Mouse (Mus musculus) neural tube, embryonic 10.5 days (tissue): ENCODE measurements around the gene Pnmal2.

ENCODE experiments used
- DNase-seq: peaks from one replicate; pipeline ENCODE4 v3.0.0-alpha.2; 2017; ENCODE audit warnings: low spot score; ENCODE audit errors: extremely low spot score

Pnmal2 gene

GRCm38 (mm10) chr7:16978173-16978572, 33.7 kb downstream of the Pnmal2 start:
- no peak for DNase-seq

GRCm38 (mm10) chr7:16978593-16978992, 34.1 kb downstream of the Pnmal2 start:
- no peak for DNase-seq

GRCm38 (mm10) chr7:16980348-16980747, 35.9 kb downstream of the Pnmal2 start:
- DNase-seq: peak; percentile 53

GRCm38 (mm10) chr7:16982859-16983568, 38.5 kb downstream of the Pnmal2 start, which contains the start of gene Gm42372:
Gm42372 (plus strand) TSS chr7:16983086.
- peak; percentile 88 for DNase-seq

- DNase-seq: no peak
Measured at GRCm38 (mm10) chr7:16987541-16988149, 43.2 kb downstream of the Pnmal2 start.

- DNase-seq: no peak
Measured at GRCm38 (mm10) chr7:16988405-16988804, 43.9 kb downstream of the Pnmal2 start.

GRCm38 (mm10) chr7:16990006-16990744, 45.7 kb downstream of the Pnmal2 start:
- no peak for DNase-seq

GRCm38 (mm10) chr7:16991681-16992450, 47.4 kb downstream of the Pnmal2 start:
- DNase-seq: peak; percentile 71

- no peak for DNase-seq
Measured at GRCm38 (mm10) chr7:16992451-16992807, 47.9 kb downstream of the Pnmal2 start, which contains the start of gene Ccdc8. Ccdc8 (plus strand) TSS chr7:16992708.

- peak; percentile 81 for DNase-seq
Measured at GRCm38 (mm10) chr7:16993651-16994399, 49.3 kb downstream of the Pnmal2 start.

GRCm38 (mm10) chr7:16994400-16994799, 49.9 kb downstream of the Pnmal2 start:
- DNase-seq: no peak

- DNase-seq: no peak
Measured at GRCm38 (mm10) chr7:16995345-16995744, 50.9 kb downstream of the Pnmal2 start.
